Mouse (Mus musculus): ENCODE results near the gene Hgfac.

Hgfac gene

DNA sequence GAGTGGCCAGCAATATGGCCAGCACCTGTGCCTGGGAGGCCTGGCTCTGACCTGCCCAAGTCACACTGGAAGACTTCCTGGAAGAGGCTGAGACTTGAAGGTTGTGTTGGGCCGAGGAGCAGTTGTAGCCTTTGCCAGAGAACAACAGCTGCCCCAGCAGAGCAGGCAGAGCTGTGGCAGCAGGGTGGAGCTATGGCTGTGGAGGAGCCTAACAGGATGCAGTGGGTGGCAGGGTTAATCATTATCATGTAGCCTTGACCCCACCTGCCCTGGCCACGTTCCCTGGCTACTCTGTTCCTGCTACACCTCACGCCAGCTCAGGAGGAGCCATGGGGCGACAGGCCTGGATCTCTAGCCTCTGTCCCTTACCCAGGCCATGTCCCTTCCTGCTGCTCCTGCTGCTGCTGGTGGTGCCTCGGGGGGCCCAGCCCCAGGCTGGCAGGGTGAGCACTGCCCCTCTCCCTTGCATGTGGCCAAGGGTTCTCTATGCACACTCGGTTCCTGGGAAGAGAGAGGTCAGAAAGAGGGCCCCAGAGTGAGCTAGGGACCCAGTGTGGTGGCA is at the start of gene Hgfac:
Gene Hgfac (plus strand): TSS at position 242 of the 562 bp plus-strand sequence.
- DNase-seq (ENCODE audit: low read depth in 2 of 2, low spot score in 2 of 2) = no peak

DNA sequence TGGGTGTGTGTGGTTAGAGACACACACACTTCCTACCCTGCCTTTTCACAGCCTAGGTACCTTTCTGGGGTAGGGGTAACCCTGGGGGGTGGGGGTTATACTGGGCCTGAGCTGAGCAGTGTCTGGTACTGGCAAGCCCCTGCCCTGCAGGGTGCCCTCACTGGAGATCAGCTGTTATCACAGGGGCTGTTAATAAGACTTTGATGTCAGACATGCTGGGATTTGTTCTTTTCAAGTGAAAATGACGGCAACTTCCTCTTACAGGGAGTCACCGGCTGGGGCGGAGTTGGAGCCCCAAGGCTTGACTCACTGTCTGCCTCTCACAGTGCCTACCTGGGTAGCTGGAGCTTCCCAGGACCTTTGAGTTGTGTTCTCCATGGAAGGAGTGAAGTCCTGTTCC is 42.6 kb upstream of the Hgfac start:
- DNase-seq (ENCODE audit: low read depth in 2 of 2, low spot score in 2 of 2) = no peak

DNA sequence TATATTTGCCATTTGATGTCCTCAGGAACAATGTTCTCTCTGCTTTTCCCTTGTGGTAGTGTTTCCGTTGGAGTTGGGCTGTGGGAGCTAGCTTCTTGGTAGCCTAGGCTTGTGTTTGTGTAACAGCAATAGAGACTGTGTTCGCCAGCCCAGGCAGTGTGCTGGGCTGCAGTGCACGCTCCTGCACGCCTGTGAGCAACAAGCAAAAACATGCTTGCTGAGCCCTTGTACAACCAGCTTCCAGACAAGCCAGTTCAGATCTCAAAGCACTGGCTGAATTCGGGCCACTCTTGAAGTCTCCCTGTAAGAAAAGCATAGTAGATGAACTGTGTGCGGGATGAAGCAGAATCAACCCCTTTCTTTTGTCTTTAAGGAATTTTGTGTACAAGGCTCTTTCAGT is 42.0 kb upstream of the Hgfac start:
- no peak for DNase-seq (ENCODE audit: low read depth in 2 of 2, low spot score in 2 of 2)

DNA sequence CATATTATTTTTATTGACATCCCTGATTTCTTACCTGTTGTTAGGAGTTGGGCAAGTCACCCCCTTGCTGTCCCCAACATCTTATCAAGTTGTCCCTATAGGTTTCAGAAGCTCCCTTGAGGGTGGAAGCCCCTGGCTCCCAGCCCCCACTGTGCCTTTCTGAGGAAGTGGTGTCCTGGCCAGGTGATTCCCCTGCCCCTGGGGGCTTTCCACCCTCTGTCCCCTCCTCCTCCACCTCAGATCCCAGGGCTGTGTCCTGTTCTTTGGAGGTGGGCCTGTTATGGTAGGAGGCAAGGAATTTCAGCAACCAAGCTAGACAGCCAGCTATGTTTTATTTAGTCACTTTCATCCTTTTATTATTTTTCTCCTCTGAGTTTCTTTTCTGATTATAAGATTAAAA is 41.0 kb upstream of the Hgfac start:
- no peak for DNase-seq (ENCODE audit: low read depth in 2 of 2, low spot score in 2 of 2)

DNA sequence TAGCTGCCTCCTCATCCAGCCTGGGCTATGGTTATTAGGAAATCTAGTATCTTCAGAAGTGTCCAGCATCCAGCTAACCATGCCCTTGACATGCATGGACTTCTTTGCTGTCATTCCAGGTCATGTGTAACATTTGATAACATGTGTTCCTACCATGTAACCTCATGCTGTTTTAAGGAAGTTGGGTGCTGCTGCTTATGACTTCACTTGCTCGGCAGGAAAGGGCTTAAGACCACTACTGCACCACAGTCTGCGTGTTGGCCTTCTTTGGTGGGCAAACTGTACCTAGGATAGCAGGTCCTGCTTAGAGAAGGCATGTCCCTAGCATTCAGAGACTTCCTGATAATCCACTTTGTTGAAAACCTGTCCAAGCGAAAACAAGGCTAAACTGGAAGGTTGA is 40.2 kb upstream of the Hgfac start:
- no peak for DNase-seq (ENCODE audit: low read depth in 2 of 2, low spot score in 2 of 2)

DNA sequence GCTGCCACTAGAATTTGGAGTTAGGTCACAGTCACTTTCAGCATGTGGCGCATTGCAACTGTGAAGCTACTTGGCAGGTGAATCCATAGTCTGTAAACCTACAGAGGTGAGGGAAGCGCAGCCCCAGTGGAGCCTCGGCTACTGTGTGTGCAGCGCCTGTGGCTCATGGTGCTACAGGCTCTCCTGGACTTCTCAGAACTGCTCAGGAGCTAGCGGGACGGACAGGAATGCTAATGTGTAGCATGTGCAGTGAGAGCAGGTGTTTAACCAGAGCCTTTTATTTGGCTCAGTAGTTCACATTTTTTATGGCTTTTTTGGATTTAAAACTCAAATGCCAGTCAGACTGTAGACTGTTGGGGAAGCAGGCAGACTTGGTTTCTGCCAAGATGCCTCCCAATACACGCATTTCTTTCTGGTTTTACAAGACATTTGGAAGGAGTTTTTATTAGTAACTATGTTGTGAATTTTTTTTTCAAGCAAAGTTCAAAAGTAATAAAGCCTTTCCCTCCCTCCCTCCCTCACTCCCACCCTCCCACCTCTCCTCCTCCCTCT is 37.6 kb upstream of the Hgfac start:
- no peak for DNase-seq (ENCODE audit: low read depth in 2 of 2, low spot score in 2 of 2)

DNA sequence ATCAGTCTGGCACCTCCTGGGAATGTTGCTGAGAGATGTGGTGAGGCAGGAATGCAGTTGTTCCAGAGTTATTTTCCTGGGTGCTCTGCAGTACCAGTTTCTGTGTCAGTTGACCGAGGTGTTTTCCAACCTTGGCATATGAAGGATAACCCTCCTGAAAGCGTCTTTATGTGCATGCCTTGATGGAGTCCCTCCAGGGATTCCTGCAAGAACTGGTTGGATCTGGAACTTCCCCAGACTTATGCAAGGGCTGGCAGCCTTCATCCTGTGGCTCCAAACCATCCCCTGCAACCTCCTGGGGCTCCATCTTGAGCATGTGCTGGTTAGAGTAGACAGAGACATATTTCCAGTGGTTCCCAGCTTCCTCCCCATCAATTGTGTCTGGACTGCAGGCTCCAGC is 36.5 kb upstream of the Hgfac start:
- no peak for DNase-seq (ENCODE audit: low read depth in 2 of 2, low spot score in 2 of 2)

DNA sequence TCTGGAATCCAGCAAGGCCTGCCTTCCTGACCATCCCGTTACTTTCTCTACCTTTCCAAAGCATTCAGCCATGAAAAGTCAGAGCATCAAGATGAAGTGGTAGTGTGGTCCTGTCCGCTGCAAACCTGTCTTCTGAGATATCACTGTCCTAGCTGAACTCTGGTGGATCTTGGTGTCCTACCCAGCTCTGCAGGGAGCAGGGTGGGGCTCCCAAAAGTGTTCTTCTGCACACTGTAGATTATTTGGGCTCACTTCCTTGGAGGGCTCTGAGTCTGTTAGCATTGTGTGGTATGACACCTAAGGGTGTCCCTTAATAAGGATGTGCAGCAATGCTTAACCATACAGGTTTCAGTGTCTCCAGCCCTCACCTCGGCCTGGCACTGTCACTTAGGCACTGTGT is 35.6 kb upstream of the Hgfac start:
- DNase-seq (ENCODE audit: low read depth in 2 of 2, low spot score in 2 of 2) = no peak

DNA sequence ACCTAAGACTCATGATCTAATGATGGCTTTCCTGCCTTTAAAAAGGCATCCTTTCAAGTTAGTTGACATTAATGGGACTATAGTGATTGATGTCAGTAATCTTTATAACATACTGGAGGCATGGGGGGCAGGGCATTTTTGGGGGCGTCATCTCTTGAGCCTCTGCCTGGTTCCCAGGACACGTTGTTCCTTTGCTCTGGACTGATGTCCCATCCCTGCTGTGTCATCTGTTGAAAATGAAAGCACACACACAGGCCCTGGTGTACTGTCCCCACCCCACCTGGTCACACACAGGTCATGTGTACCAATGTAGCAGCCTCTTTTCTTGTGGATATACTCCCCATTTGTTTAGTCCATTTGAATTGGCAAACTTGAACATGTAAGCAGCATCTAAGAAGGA is 34.7 kb upstream of the Hgfac start:
- DNase-seq (ENCODE audit: low read depth in 2 of 2, low spot score in 2 of 2) = no peak

DNA sequence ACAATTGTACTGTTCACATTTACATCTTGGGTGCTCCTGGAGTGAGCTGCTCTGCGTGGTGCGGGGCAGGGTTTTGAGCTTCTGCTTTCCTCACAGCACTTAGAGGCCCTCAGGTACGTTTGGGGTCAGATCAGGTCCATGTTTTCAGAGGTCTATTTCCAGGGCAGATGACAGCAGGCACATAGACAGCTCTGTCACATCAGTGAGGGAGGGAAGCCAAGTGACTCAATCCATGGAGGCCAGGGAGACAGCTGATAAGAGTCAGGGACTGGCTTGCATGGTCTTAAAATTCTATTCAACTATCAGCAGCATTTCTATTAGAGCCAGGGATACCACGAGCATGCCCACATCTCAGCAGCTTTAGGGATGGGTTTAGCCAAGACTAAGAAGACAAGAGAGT is 32.1 kb upstream of the Hgfac start:
- DNase-seq (ENCODE audit: low read depth in 2 of 2, low spot score in 2 of 2) = no peak

DNA sequence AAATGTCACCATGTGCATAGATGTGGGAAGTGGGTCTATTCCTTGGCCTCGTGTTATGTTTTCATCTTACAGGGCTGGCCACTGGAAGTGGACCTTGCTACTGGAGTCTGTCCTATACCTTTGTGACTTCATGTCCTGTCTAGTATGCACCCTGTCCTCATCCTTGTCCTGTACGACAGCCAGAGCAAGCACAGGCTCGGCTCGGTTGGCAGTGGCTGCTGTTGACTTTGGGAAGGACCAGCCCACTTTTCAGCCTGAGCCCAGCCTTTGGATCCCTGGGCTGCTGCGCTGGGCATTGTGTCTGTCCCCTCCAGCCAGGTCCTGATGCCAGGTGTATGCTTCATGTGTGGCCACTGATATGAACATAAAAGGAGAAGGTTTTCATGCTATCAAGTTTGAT is 30.7 kb upstream of the Hgfac start:
- DNase-seq (ENCODE audit: low read depth in 2 of 2, low spot score in 2 of 2) = no peak

DNA sequence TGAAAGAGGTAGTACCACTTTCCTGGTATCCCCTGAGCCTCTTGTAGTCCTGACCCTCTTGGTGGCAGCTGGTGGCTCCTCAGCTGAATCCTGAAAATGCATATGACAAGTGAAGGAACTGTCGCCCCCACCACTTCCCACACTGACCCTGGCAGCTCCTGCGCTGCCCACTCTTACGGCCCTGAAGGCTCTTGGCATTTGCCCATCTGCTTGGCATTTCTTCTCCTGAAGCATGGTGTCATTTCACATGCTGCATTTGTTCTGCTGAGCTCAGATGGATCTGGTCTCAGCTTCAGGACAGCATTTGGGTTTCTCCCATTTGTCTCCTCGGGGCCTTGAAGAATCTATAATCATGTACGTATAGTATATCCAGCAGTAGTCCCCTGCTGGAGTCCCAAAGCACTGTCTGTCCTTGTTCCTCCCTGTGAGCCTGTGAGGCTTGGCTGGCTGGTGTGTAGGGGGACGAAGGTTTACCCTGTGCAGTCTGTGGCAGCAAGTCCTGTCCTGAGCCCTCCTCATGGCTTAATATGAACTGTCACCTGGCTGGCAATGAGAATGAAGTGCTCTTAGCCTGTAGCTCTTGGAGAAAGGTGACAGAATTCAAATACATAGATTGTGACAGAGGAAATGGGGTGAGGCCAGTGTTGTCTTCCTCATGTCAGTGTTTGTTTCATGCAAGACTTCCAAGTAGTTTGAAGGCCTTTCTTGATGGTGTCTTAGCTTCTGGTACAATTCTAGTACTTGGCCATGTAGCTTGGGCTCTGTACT is 30.0 kb upstream of the Hgfac start:
- DNase-seq (ENCODE audit: low read depth in 2 of 2, low spot score in 2 of 2) = no peak

DNA sequence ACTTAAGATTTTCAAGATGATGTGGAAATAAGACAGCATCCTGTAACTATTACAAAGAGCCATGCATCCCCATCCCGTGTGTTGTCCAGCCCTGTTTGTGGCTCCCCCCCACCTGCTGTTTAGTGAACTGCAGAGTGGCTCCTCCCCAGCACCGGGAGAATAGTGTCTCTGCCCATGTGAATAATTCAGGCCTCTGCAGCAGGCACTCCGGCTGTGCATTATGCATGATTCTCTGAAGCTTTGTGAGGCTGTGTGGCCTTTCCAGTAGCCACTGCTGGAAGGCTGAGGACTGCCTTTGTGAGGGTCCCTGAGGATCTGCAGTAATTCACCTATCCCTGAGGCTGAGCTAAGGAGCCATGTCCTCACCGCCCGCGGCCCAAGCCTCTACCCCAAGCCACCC is 27.3 kb upstream of the Hgfac start:
- DNase-seq (ENCODE audit: low read depth in 2 of 2, low spot score in 2 of 2) = no peak

DNA sequence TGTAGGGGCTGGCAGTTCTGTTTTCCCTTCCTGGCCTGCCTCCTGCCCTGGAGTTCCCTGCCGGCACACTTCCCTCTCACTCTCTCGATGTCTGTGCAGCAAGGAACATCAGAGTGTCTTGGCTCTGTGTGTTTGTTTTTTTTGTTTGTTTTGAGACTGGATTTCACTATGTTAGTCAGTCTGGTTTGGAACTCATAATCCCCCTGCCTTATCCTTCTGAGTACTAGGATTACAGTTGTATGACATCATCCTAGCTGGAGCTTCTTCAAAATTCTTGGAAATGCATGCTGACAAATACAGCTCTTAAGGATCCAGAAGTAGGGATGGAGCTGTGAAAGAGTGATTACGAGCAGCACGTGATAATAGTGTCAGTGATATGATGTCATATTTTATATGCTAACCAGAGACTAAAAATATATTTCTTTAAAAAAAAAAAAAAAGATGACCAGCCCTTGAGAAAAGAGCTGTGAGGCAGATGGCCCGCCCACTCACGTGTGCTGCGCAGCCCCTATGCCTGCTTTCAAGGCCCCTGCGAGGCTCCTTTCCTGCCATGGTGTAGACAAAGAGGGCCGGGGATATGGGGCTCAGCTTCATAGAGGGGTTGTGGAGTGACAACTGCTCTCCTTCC is 21.5 kb upstream of the Hgfac start:
- DNase-seq (ENCODE audit: low read depth in 2 of 2, low spot score in 2 of 2) = no peak

DNA sequence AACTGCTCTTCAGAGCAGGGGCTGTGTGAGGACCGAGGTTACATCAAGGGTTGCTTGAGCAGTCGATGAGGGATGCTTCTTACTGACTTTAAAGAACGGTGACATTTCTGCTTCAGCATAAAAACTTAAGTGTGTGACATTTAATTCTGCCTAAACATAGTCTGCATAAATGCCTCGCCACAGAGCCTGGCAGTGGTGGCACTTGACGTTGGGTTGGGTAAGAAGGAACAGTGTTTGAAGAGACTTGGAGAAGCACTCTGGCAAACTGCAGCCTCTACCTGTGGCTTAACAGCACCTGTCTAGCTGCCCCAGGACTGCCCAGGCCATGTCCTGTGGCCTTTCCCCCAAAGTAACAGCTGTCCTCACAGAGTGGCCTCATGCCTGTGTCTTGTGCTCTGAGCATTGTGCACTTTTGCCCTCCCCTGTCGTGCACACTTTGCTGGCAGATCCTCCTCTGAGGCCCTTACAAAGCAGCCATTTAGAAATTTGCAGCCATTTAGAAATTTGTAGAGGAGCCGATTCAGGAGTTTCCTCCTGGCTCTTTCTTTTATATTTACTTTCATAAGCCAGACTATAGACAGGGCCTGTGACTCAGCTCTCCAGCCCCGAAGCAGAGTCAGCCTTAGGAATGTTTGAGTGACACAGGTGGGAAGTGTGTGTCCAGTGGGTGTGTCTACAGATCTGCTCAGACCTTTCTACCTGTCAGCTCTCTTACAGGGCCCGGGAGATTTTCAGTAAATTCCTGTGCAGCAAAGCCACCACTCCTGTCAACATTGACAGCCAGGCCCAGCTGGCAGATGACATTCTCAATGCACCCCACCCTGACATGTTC is 20.7 kb upstream of the Hgfac start:
- no peak for DNase-seq (ENCODE audit: low read depth in 2 of 2, low spot score in 2 of 2)

DNA sequence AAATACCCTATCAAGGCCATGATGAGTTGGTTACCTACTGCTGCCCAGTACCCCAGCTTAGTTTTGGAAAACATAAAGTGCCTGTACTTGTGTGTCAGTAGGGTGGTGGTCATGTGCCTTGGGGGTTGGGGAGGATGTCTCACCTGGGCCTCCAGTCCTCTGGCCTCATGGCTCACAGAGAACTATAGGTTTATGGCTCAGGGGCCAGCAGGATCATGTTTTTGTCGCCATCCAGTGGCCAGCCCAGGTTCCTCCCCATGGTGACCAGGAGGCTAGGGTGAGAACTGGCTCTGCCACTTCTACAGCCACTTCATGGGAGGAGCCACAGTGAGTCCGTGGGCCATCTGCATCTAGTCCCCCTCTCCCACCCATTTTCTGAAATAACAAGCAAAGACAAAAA is 16.3 kb upstream of the Hgfac start:
- DNase-seq (ENCODE audit: low read depth in 2 of 2, low spot score in 2 of 2) = no peak

DNA sequence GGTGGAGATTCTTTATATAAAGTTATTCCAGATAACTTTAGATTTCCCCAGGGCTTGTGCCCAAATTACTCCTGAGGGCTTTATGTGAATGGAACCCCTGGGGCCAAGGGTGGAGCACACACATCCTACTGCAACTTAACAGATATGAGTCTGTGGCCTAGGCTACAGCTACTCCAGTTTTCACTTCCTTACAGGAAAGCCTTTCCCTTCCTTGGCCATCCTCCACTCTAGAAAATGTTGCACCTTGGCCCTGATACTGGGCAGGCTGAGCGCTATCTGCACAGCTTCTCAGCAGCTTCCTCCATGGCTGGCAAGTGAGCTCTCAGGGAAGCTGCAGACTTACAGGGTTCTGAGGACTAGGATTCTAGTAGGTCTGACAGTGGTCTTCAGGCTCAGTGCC is 12.0 kb upstream of the Hgfac start:
- DNase-seq (ENCODE audit: low read depth in 2 of 2, low spot score in 2 of 2) = no peak

DNA sequence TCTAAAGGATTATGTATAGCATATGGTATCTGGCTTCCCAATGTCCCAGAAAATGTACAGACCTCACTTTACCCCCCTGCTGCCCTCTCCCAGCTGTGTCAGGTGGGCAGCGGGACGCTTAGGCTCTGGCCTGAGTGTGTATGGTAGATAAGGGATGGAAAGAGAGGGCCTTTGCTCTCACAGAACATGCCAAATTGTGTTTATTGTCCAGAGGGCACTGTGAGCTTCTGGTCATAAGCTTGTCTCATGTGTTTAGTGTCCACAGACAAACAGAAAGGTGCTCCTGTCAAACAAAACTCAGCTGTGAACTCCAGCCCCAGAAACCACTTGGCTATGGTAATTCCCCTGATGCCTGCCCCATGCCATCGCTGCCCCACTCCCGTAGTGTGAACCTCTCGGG is 11.6 kb upstream of the Hgfac start:
- DNase-seq (ENCODE audit: low read depth in 2 of 2, low spot score in 2 of 2) = no peak

DNA sequence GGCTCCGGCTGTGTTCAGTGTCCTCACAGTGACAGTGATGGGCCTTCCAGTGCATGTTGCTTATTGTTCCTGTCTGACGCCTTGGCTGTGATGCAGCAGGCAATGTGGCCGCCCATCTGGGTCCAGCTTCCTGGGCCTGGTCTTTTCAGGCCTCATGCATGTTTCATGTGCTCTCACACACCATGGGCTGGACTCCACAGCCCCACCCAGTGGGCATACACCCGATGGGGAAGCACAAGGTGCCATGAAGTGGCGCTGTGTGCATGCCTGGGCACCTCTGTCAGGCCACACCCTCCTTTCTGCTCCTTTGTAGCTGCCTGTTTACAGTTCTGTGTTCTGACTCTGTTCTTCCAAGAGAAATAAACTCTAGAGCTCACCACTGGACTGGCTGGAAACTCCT is 8.2 kb upstream of the Hgfac start:
- no peak for DNase-seq (ENCODE audit: low read depth in 2 of 2, low spot score in 2 of 2)

DNA sequence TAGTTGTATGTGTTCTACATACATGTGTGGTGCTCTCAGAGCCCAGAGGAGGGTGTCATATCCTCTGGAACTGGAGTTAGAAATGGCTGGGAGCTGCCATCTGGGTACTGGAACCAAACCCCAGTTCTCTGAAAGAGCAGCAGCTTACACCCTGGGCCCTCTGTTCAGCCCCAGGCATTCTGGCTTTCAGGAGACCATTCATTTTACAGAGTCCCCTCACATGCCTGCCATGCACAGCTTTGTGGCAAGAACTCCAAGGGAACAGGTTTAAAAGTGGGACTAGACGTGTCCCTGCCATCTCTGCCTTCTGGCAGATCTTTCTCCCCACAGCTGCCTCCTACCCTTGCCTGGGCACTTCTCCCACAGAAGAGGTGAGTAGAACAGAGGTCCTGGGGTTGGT is 7.7 kb upstream of the Hgfac start:
- no peak for DNase-seq (ENCODE audit: low read depth in 2 of 2, low spot score in 2 of 2)

DNA sequence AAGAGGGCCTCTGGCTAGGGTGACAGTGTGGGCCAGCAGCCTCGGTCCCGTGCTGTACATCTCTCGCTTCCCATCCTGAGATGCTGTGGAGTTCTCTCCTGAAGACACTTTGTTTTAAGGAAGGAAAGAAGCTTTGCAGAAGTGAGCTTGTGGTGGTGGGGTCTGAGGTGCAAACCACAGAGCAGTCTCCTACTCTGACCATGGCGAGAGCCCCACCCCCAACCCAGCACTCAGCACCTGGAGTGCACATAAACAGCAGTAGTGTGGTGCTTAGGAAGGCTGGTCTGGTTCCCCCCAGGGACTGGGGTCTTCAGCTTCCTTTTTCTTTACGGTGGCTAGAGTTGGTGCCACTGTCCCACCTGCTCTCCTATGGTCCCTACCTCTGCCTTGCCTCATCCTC is 6.2 kb upstream of the Hgfac start:
- DNase-seq (ENCODE audit: low read depth in 2 of 2, low spot score in 2 of 2) = no peak

DNA sequence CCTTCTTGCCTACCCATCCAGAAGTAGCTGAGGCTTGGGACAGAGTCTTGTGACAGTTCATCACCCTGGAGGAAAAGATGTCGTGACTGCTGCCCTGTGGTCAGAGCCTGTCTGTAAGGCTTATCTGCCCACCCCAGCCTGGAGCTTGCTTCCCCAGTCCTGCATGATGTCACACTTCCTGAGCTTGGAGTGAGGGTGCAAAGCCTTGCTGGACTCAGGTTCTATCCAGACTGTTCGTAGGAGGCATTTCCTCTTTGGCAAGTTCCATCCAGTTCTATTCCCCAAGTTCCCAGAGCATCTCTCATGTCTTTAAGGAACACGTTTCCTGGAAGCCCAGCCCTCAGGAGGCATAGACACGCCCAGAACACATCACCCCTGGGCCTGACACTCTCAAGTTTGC is 5.5 kb upstream of the Hgfac start:
- DNase-seq (ENCODE audit: low read depth in 2 of 2, low spot score in 2 of 2) = no peak
